Mouse (Mus musculus) CD4-positive helper T cell, adult 2 months (primary cell): ENCODE results near the gene Taf9b.
"Not testable (repeated sequence)": the region's sequence is repeated elsewhere in the genome, so short reads cannot be mapped to it uniquely, and the experiment has no call there.

ENCODE experiments used
- DNase-seq: peaks from one replicate; pipeline ENCODE4 v3.0.0-alpha.2; 2012; ENCODE audit warnings: low read depth, missing footprints, low spot score

Taf9b gene

GRCm38 (mm10) chrX:106221058-106221457 lies at the start of gene Taf9b:
Gene Taf9b (minus strand): TSS chrX:106221158.
- no peak for DNase-seq

GRCm38 (mm10) chrX:106255276-106255675 lies 34.3 kb upstream of the Taf9b start, which contains the start of gene Fnd3c2:
Gene Fnd3c2 (minus strand): TSS chrX:106255376.
- DNase-seq: no peak

GRCm38 (mm10) chrX:106219171-106220032 lies 1.6 kb downstream of the Taf9b start:
- peak; percentile 80 for DNase-seq

- DNase-seq: no peak
Measured at GRCm38 (mm10) chrX:106209100-106209499, 11.9 kb downstream of the Taf9b start.

- DNase-seq: no peak
Measured at GRCm38 (mm10) chrX:106198904-106199303, 22.1 kb downstream of the Taf9b start.

- no peak for DNase-seq
Measured at GRCm38 (mm10) chrX:106197308-106197707, 23.6 kb downstream of the Taf9b start.

- DNase-seq: not testable (repeated sequence)
Measured at GRCm38 (mm10) chrX:106194361-106194760, 26.6 kb downstream of the Taf9b start.

- DNase-seq: no peak
Measured at GRCm38 (mm10) chrX:106190091-106190490, 30.9 kb downstream of the Taf9b start.

- DNase-seq: peak; percentile 22
Measured at GRCm38 (mm10) chrX:106189356-106189755, 31.6 kb downstream of the Taf9b start.

GRCm38 (mm10) chrX:106187737-106188136 lies 33.2 kb downstream of the Taf9b start:
- DNase-seq: peak; percentile 56

GRCm38 (mm10) chrX:106186713-106187649 lies 34.0 kb downstream of the Taf9b start, which contains the start of gene Pgk1:
Gene Pgk1 (plus strand): TSS chrX:106187100.
- peak; percentile 95 for DNase-seq

GRCm38 (mm10) chrX:106185706-106186105 lies 35.3 kb downstream of the Taf9b start:
- DNase-seq: no peak

GRCm38 (mm10) chrX:106184279-106184678 lies 36.7 kb downstream of the Taf9b start:
- DNase-seq: no peak

GRCm38 (mm10) chrX:106176331-106176730 lies 44.6 kb downstream of the Taf9b start:
- no peak for DNase-seq

GRCm38 (mm10) chrX:106171853-106172154 lies 49.2 kb downstream of the Taf9b start:
- DNase-seq: peak; percentile 29

- peak; percentile 75 for DNase-seq
Measured at GRCm38 (mm10) chrX:106171106-106171852, 49.7 kb downstream of the Taf9b start.

- peak; percentile 40 for DNase-seq
Measured at GRCm38 (mm10) chrX:106165089-106165488, 55.9 kb downstream of the Taf9b start.

- DNase-seq: no peak
Measured at GRCm38 (mm10) chrX:106164555-106164954, 56.4 kb downstream of the Taf9b start.

- DNase-seq: no peak
Measured at GRCm38 (mm10) chrX:106163995-106164394, 57.0 kb downstream of the Taf9b start.
